Mouse (Mus musculus) ES-E14 (cell line): ENCODE data around the gene Dnajc30. TPM values are rescaled to one million over a fixed set of nuclear protein-coding genes. Genes with fewer than 3 reads are reported as not detected.

Source experiments
- DNase-seq: peaks from one replicate; pipeline ENCODE4 v3.0.0-alpha.2; 2013; ENCODE audit warnings: low read depth, low spot score
- H3K27ac ChIP-seq: 2 replicates; pipeline ENCODE4 v1.5.1; 2012; ENCODE audit warnings: low read depth, mild to moderate bottlenecking, low read length, moderate library complexity, mixed read lengths; ENCODE audit not compliant: poor library complexity, insufficient read depth, severe bottlenecking
- H3K36me3 ChIP-seq: 2 replicates; pipeline ENCODE4 v1.6.1; 2012; ENCODE audit warnings: mild to moderate bottlenecking, low read length, moderate library complexity, mixed read lengths; ENCODE audit not compliant: control insufficient read depth, poor library complexity, insufficient read depth, severe bottlenecking
- H3K4me1 ChIP-seq, 2 experiments: fragments of 150-350 bp in 1 of 2; sonication (generic) in 1 of 2; 2 replicates each; pipeline ENCODE4 v1.6.1; 2012; ENCODE audit warnings: low read length in 2 of 2, mild to moderate bottlenecking in 1 of 2, mixed read lengths in 1 of 2; ENCODE audit not compliant: control insufficient read depth in 2 of 2, insufficient read depth in 2 of 2, poor library complexity in 1 of 2
- H3K4me3 ChIP-seq, 2 experiments: fragments of 150-350 bp in 1 of 2; sonication (generic) in 1 of 2; 2 replicates each; pipeline ENCODE4 v1.5.1; 2012; ENCODE audit warnings: low read length in 2 of 2, low read depth in 1 of 2, mild to moderate bottlenecking in 1 of 2, mixed read lengths in 1 of 2; ENCODE audit not compliant: insufficient read depth in 1 of 2, poor library complexity in 1 of 2, severe bottlenecking in 1 of 2
- H3K9ac ChIP-seq: 2 replicates; pipeline ENCODE4 v1.6.1; 2012; ENCODE audit warnings: low read depth, mild to moderate bottlenecking, low read length, mixed read lengths; ENCODE audit not compliant: poor library complexity, insufficient read depth, severe bottlenecking
- H3K9me3 ChIP-seq: fragments of 150-350 bp; sonication (generic); 2 replicates; pipeline ENCODE4 v1.6.1; 2012; ENCODE audit warnings: low read depth, mild to moderate bottlenecking, low read length; ENCODE audit not compliant: control insufficient read depth, insufficient read depth
- CHD2 ChIP-seq: IDR thresholded peaks from 2 replicates; pipeline ENCODE4 v1.6.1; 2014; ENCODE audit warnings: mild to moderate bottlenecking, low read depth, low read length, inconsistent platforms
- HCFC1 ChIP-seq: IDR thresholded peaks from 2 replicates; pipeline ENCODE4 v1.6.1; 2012; ENCODE audit warnings: low read length, inconsistent platforms, borderline replicate concordance; ENCODE audit not compliant: insufficient read depth
- MAFK ChIP-seq: IDR thresholded peaks from 2 replicates; pipeline ENCODE4 v1.6.1; 2014; ENCODE audit warnings: mild to moderate bottlenecking, low read depth, low read length, inconsistent platforms; ENCODE audit not compliant: insufficient read depth
- ZC3H11A ChIP-seq: IDR thresholded peaks from 2 replicates; pipeline ENCODE4 v1.6.1; 2012; ENCODE audit warnings: low read depth, mild to moderate bottlenecking, inconsistent platforms, low read length, borderline replicate concordance
- ZNF384 ChIP-seq: IDR thresholded peaks from 2 replicates; pipeline ENCODE4 v1.6.1; 2012; ENCODE audit warnings: low read depth, low read length, inconsistent platforms
- in situ Hi-C, 2 experiments: fragments of 600-800 bp; cut with MboI; formaldehyde crosslinking; loops; one replicate each; pipeline ENCODE4 v1.15.1; 2025; ENCODE audit warnings: low sequenced_read_pairs in 2 of 2, inconsistent platforms in 1 of 2; ENCODE audit not compliant: unreplicated experiment in 2 of 2
- total RNA-seq: library from RNA; depleted of rRNA; stranded (reverse); fragments of 300-350 nt; gene quantifications from 2 replicates; pipeline ENCODE4 v1.2.3, GENCODE M21; 2012

Dnajc30 gene
- total RNA-seq, 1 experiment: 8.3 TPM

DNA sequence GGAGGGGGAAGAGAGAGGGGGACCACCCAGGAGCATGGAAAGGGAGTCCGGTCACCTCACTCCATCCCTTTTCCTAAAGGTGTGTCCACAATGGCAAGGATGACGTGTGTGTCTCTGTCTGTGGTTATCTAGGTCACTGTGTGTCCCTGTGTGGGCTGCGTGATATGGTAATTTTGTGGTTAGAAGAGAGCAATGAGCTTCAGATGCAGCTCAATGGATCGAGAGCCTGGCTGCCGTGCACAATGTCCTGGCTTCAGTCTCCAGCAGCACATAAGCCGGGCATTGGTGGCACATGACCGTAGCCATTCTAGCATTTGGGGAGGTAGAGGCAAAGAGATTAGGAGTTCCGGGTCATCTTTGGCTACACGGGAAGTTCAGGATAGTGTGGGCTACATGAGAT, 24.5 kb upstream of the Dnajc30 start:
- in situ Hi-C loops: no loop called here
- H3K9me3 ChIP-seq: no peaks in the 10 kb centered on the region
- no peak overlapping the region for H3K27ac ChIP-seq
- no peak for TF ChIP-seq ZC3H11A
- TF ChIP-seq ZNF384: no peak
- TF ChIP-seq MAFK: no peak
- no peak for TF ChIP-seq HCFC1
- TF ChIP-seq CHD2: no peak
- peaks cover 2 to 20% of the 10 kb centered on the region in 2 experiments; a peak in 2 of 4 replicates for H3K4me1 ChIP-seq
- no peak for DNase-seq
- H3K36me3 ChIP-seq: no peaks in the 10 kb centered on the region; the same call in 1 of the 2 replicates
- no peak overlapping the region for H3K9ac ChIP-seq
- H3K4me3 ChIP-seq: no peak overlapping the region

DNA sequence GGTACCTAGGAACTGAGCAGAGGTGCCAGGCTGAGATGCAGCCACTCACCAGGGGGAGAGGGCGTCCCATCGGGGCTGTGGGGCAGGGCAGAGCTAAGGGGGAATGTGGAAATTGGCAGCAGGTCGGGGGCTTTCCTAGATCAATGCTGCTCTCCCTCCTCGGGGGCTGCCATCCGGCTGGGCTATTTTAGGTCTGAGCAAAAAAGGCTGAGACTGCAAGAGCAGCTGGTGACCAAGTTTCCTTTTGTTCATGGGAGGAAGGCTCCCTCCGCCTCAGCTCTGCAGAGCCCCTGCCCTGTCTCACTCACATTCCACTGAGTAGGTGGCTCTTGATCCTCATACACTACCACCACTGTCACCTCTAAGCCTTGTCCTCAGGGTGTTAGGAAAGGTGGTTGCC, 23.9 kb upstream of the Dnajc30 start:
- H3K4me3 ChIP-seq: no peak overlapping the region
- in situ Hi-C loops: no loop called here
- no peak overlapping the region for H3K9ac ChIP-seq
- DNase-seq: no peak
- TF ChIP-seq ZC3H11A (no peak), HCFC1 (no peak), CHD2 (no peak), MAFK (no peak), ZNF384 (no peak)
- peaks cover 2 to 20% of the 10 kb centered on the region in 2 experiments; a peak in 2 of 4 replicates for H3K4me1 ChIP-seq
- no peaks in the 10 kb centered on the region; the same call in 1 of the 2 replicates for H3K36me3 ChIP-seq
- H3K27ac ChIP-seq: no peak overlapping the region
- no peaks in the 10 kb centered on the region for H3K9me3 ChIP-seq

DNA sequence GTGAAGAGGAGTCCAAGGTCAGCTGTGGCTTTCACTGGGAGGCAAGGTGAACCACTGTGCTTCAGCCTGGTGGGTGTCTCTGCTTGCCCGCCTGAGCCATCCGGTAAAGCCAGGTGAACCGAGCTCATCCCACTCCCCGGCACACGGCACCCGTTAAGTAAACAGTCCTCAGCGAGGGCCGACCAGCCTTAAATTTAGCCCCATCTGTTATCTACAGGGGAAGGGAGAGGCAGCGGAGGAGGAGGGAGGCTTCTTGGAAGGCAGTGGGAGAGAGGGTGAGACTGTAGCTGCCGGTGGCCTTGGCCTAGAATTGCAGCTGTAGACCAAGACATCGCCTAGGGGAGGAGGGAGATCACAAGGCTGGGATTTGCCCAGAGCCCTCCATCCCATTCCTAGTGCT, 23.2 kb upstream of the Dnajc30 start:
- peaks cover 2 to 20% of the 10 kb centered on the region in 2 experiments; a peak in 2 of 4 replicates for H3K4me1 ChIP-seq
- no peak overlapping the region for H3K9ac ChIP-seq
- TF ChIP-seq ZC3H11A (no peak), MAFK (no peak), CHD2 (no peak), HCFC1 (no peak)
- in situ Hi-C loops: no loop called here
- no peak for DNase-seq
- no peaks in the 10 kb centered on the region for H3K9me3 ChIP-seq
- no peak overlapping the region for H3K4me3 ChIP-seq
- no peak overlapping the region for H3K27ac ChIP-seq
- peaks cover 4% of the 10 kb centered on the region for H3K36me3 ChIP-seq

DNA sequence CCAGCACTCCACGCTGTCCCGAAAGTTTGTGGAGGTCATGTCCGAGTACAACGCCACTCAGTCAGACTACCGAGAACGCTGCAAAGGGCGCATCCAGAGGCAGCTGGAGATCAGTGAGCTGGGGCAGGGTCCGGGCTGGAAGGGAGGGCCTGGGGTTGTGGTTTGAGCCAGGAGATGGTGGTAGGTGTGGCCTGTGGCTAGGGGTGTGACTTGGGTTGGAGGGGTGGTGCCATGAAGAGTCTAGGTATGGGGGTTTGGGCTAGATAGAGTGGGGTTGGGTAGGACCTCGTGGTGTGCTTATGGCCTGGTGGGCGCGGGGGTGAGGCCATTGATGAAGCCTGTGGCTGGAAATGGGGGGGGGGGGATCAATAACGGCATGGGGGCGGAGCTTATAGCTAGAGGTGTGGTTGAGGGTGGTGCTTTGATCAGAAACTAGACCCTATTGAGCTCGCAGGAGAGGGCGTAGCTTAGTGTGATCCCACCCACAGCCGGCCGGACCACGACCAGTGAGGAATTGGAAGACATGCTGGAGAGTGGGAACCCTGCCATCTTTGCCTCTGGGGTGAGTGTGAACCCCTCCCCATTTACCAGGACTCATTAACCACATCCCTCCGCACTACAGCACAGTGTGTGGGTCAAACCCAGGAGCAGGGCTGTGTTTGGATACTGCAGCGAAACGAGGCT, 21.8 kb upstream of the Dnajc30 start:
- no peak for TF ChIP-seq CHD2
- no peak for TF ChIP-seq ZNF384
- no peak for TF ChIP-seq HCFC1
- no peak for TF ChIP-seq MAFK
- TF ChIP-seq ZC3H11A: no peak
- H3K9ac ChIP-seq: peak overlapping the region; percentile 34; the same call in 1 of the 2 replicates

DNA sequence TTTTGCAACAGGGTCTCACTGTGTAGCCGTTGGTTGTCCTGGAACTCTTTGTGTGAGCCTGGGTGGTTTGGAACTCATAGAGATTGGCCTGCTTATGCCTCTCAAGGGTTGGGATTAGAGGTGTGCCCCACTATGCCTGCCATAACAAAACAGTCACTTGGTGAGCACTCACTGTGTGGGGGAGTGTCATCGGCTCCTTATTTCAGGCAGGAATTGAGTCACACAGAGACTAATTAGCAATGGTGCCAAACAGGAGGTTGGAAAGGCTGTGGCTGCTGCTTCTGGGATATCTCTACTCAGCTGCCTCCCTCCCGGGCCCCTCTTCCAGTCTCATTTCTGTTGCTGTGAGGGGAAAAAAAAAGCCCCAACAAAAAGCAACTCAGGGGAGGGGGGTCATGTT, 19.4 kb upstream of the Dnajc30 start:
- Histone ChIP-seq H3K36me3 (peaks cover 14% of the 10 kb centered on the region; the same call in 1 of the 2 replicates), H3K4me3 (no peak overlapping the region)

More for the DNA sequence above, 21.8 kb upstream of the Dnajc30 start:
- in situ Hi-C loops: no loop called here
- no peaks in the 10 kb centered on the region for H3K9me3 ChIP-seq
- H3K4me3 ChIP-seq: peak overlapping the region; percentile 69 to 83
- peaks cover 6% of the 10 kb centered on the region for H3K36me3 ChIP-seq
- DNase-seq: peak; percentile 87
- peaks cover 2 to 18% of the 10 kb centered on the region in 2 experiments; a peak in 1 of 4 replicates for H3K4me1 ChIP-seq
- H3K27ac ChIP-seq: no peak overlapping the region

More for the DNA sequence above, 19.4 kb upstream of the Dnajc30 start:
- no peak for DNase-seq
- TF ChIP-seq ZC3H11A (no peak), ZNF384 (no peak), HCFC1 (no peak), MAFK (no peak), CHD2 (no peak)
- Histone ChIP-seq H3K27ac (no peak overlapping the region), H3K4me1 (peaks cover 2 to 22% of the 10 kb centered on the region in 2 experiments; a peak in 2 of 4 replicates), H3K9me3 (no peaks in the 10 kb centered on the region), H3K9ac (no peak overlapping the region)
- in situ Hi-C loops: no loop called here
